Mouse (Mus musculus) small intestine, adult 2 months (tissue): Measurements from ENCODE around the gene Tspan2. TPM values are rescaled to one million over a fixed set of nuclear protein-coding genes. Genes with fewer than 3 reads are reported as not detected.

Source experiments
- H3K27ac ChIP-seq: fragments of 200-500 bp; 2 replicates; pipeline ENCODE4 v1.5.1; 2012; ENCODE audit warnings: low read depth, low read length, control low read depth, inconsistent platforms; ENCODE audit not compliant: insufficient read depth
- H3K27me3 ChIP-seq: fragments of 200-500 bp; 2 replicates; pipeline ENCODE4 v1.6.1; 2012; ENCODE audit warnings: mild to moderate bottlenecking, moderate library complexity, low read length, inconsistent platforms; ENCODE audit not compliant: control insufficient read depth, insufficient read depth
- H3K36me3 ChIP-seq: fragments of 200-500 bp; 2 replicates; pipeline ENCODE4 v1.6.1; 2012; ENCODE audit warnings: mild to moderate bottlenecking, low read length, control low read depth, inconsistent platforms; ENCODE audit not compliant: control insufficient read depth, insufficient read depth
- H3K4me1 ChIP-seq: fragments of 200-500 bp; 2 replicates; pipeline ENCODE4 v1.6.1; 2012; ENCODE audit warnings: low read length, inconsistent platforms, mixed read lengths; ENCODE audit not compliant: control insufficient read depth, insufficient read depth, insufficient read length
- H3K4me3 ChIP-seq: fragments of 200-500 bp; 2 replicates; pipeline ENCODE4 v1.5.1; 2012; ENCODE audit warnings: low read depth, mild to moderate bottlenecking, control low read depth, inconsistent platforms, low read length, moderate library complexity
- CTCF ChIP-seq: fragments of 200-500 bp; IDR thresholded peaks from 2 replicates; pipeline ENCODE4 v1.5.1; 2012; ENCODE audit warnings: low read depth, mild to moderate bottlenecking, control low read depth, inconsistent platforms, low read length, moderate library complexity, mixed read lengths; ENCODE audit not compliant: insufficient replicate concordance, insufficient read length; ENCODE audit errors: extremely low read depth
- POLR2A ChIP-seq: fragments of 200-500 bp; IDR thresholded peaks from 2 replicates; pipeline ENCODE4 v1.6.1; 2012; ENCODE audit warnings: low read depth, mild to moderate bottlenecking, control low read depth, inconsistent platforms, low read length, moderate library complexity
- WGBS: fragments of 180-500 bp; shearing (Covaris S2); methylation state at CpG from one replicate; pipeline ENCODE4 v1.1.7; 2018; 5-methylcytosine and 5-hydroxymethylcytosine counted together
- polyA plus RNA-seq: library from polyadenylated mRNA; depleted of rRNA; stranded (reverse); fragments of >200 nt; gene quantifications from 2 replicates; pipeline ENCODE4 v1.2.3, GENCODE M21; 2012

The Tspan2 gene
- polyA plus RNA-seq, 1 experiment: 0.86 TPM

DNA sequence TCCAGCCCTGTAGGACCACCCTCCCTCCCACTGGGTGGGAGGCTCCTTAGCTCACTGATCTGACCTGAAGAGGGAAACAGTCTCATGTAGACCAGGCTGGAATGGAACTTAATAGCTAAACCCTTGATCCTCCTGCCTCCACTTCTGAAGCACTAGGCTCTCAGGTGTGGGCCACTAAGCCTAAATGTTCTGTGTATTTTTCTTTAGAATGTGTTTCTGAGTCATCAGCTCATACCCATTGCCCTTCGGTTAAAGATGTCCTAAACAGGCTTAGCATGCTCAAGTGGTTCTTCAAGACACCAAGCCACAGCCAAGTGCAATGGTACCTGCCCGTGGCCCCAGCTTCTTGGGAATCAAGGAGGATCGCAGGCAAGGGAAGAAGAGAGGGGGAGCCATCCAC lies 17.2 kb downstream of the Tspan2 start:
- Histone ChIP-seq H3K4me1 (peaks cover 2% of the 10 kb centered on the region; the same call in 1 of the 2 replicates), H3K27ac (no peak overlapping the region), H3K36me3 (no peaks in the 10 kb centered on the region), H3K4me3 (no peak overlapping the region), H3K27me3 (no peaks in the 10 kb centered on the region)
- 86% methylated on average over 3 of the region's 3 CpGs for WGBS
- TF ChIP-seq CTCF: no peak
- no peak for TF ChIP-seq POLR2A

DNA sequence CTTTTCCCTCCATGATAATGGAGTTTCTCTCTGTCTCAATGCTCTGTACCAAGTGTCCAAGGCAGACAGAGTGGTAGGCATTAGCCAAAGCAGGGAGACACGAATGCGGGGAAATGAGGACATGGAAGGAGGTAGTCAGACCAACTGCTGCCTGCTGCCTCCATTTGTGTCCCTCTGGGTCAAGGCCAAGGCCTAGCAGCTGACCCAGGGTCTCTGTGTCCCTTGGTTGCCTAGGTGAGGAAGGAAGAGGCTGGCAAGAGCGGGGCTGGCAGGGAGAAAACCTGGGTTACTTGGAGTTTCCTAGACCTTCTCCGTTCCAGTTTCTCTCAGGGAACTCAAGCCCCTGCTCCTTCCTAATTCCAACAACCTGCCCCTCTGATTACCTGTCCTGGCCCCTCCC lies 17.7 kb downstream of the Tspan2 start:
- Histone ChIP-seq H3K27ac (no peak overlapping the region), H3K4me3 (no peak overlapping the region), H3K4me1 (peaks cover 2% of the 10 kb centered on the region; the same call in 1 of the 2 replicates), H3K36me3 (no peaks in the 10 kb centered on the region), H3K27me3 (no peaks in the 10 kb centered on the region)
- 90% methylated on average over 4 of the region's 4 CpGs for WGBS
- TF ChIP-seq CTCF (no peak), POLR2A (no peak)

DNA sequence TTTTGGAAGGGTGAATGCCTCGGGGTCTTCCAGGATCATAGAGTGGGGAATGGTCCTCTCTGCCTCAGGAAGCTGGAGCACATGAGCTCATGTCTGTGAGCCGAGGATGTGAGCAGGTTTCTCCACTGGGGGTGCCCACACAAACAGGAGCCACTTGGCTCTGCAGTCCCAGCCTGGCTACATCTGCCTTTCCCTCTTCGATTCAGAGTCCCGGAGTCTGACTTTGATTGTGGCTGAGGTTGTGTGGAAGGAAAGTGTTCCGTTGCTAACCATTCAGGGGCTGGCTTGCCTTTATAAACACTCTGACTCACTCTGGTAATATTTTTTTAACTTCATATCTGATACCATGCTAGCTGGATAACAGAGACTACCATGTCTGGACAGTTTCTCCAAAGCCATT lies 18.1 kb downstream of the Tspan2 start:
- peaks cover 2% of the 10 kb centered on the region; the same call in 1 of the 2 replicates for H3K4me1 ChIP-seq
- TF ChIP-seq CTCF (no peak), POLR2A (no peak)
- H3K36me3 ChIP-seq: no peaks in the 10 kb centered on the region
- H3K27me3 ChIP-seq: no peaks in the 10 kb centered on the region
- 45% methylated on average over 5 of the region's 5 CpGs for WGBS
- no peak overlapping the region for H3K27ac ChIP-seq
- H3K4me3 ChIP-seq: no peak overlapping the region

DNA sequence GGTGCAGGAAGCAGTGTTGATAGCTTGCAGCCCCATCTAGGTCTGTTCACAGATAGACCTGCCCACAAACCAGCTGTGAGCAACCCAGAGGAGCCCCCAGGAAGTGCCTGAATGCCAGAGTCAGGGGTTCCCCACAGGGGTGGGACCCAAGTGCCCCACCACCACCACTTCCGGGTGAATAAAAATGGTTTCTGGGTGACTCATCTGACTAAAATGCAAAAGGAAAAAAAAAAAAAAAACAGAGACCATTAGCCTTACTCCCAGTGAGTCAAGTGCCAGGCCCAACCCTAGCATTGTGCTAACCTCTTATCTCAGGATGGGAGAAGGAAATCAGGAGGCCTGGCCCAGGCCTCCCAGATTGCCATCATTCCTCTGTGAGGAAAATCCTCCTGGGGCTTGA lies 21.5 kb downstream of the Tspan2 start:
- 0% methylated on average over 1 of the region's 1 CpGs for WGBS

DNA sequence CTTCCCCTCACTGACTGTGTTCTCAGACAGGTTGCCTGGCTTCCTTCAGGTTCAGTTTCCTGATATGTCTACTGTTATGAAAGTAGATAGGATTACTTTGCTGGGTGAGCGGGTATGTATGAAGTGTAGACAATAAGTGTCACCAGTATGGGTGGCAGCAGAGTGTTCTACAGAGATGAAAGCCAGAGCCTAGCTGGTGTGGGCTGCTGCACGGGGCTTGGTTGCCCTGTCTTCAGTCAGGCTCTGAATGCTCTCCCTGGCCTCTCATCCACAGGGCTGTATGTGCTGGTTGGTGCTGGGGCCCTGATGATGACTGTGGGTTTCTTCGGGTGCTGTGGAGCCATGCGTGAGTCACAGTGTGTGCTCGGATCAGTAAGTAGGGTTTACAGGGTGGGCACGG lies 22.7 kb downstream of the Tspan2 start:
- peaks cover 2% of the 10 kb centered on the region; the same call in 1 of the 2 replicates for H3K4me1 ChIP-seq
- H3K27me3 ChIP-seq: no peaks in the 10 kb centered on the region
- H3K36me3 ChIP-seq: no peaks in the 10 kb centered on the region
- H3K27ac ChIP-seq: no peak overlapping the region
- 84% methylated on average over 6 of the region's 6 CpGs for WGBS
- TF ChIP-seq POLR2A: no peak
- TF ChIP-seq CTCF: no peak
- H3K4me3 ChIP-seq: no peak overlapping the region

More for the DNA sequence above, 21.5 kb downstream of the Tspan2 start:
- Histone ChIP-seq H3K27me3 (no peaks in the 10 kb centered on the region), H3K4me1 (peaks cover 2% of the 10 kb centered on the region; the same call in 1 of the 2 replicates), H3K36me3 (no peaks in the 10 kb centered on the region), H3K4me3 (no peak overlapping the region), H3K27ac (no peak overlapping the region)
- no peak for TF ChIP-seq CTCF
- TF ChIP-seq POLR2A: no peak

DNA sequence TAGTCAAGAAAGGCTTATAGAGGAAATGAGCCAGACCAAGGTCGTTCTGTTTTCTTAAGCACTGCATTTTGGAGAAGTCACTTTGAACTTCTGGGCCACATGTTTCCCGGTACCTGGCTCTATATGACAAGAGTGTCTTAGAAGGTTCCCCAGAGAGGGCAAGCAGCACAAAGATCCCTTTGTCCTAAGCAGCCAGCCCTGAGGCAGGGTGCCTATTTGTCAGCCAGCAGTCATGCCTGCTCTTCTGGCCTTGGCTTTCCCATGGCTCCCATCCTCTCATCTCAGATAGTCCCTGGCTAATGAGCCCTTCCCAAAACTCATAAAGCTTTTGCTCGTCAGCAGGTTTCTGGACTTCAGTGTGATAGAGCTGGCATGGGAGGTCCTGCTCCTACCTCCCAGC lies 25.9 kb downstream of the Tspan2 start:
- no peak overlapping the region for H3K27ac ChIP-seq
- TF ChIP-seq POLR2A: no peak
- no peak for TF ChIP-seq CTCF
- H3K27me3 ChIP-seq: no peaks in the 10 kb centered on the region
- WGBS: 71% methylated on average over 3 of the region's 3 CpGs
- H3K4me3 ChIP-seq: no peak overlapping the region
- peaks cover 2% of the 10 kb centered on the region; the same call in 1 of the 2 replicates for H3K4me1 ChIP-seq
- H3K36me3 ChIP-seq: no peaks in the 10 kb centered on the region

DNA sequence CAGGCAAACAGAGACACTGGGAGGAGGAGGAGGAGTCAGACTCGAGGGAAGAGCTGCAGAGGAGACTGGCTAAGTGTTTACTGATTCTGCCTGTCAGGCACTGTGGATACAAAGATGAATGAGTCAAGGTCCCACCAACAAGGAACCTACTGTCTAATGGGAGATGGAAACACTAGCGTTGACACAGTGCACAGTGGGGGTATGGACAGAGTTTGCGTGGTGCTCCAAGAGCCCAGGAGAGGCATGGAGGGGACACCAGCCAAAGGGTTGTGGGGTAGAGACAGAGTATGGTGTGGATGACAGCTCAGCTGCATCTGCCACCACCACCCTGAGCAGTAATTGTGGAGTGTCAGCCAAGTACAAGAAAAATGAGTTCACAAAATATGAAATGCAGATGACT lies 28.1 kb downstream of the Tspan2 start:
- no peaks in the 10 kb centered on the region for H3K27me3 ChIP-seq
- H3K27ac ChIP-seq: no peak overlapping the region
- no peaks in the 10 kb centered on the region for H3K36me3 ChIP-seq
- 49% methylated on average over 3 of the region's 3 CpGs for WGBS
- H3K4me3 ChIP-seq: no peak overlapping the region
- H3K4me1 ChIP-seq: no peaks in the 10 kb centered on the region
- no peak for TF ChIP-seq POLR2A
- TF ChIP-seq CTCF: no peak

DNA sequence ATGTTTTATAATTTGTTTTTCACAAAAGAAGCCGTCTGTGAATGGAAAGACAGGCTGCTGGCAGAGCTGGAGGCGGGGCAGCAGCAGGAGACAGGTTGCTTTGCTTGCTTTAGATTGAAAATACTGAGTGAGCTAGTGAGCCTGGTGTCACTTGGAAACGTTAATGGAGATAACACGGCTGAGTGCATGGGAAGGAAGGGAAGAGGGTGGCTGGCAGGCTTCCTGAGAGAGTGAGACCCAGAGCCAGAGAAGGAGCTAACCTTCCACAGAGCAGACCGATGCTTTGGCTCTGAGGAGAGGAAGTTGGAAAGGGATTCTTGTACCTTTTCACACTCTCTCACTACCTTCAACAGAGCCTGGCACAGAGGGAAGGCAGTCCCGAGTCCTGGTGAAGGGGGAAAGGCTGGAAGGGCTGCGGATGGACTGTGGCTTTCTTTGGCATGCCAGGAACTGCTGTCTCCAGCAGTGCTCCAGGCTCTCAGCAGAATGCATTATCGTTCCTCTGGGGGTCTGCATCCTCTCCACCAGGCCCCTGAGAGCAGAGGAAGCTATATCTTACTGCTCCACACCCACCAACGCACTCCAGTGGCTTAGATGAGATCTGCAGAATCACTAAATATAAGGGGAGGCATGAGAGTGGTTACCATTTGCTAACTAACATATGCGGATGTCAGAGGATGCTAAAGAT lies 29.5 kb downstream of the Tspan2 start:
- H3K27me3 ChIP-seq: no peaks in the 10 kb centered on the region
- no peaks in the 10 kb centered on the region for H3K36me3 ChIP-seq

More for the DNA sequence above, 29.5 kb downstream of the Tspan2 start:
- Histone ChIP-seq H3K4me1 (no peaks in the 10 kb centered on the region), H3K27ac (no peak overlapping the region), H3K4me3 (no peak overlapping the region)
- TF ChIP-seq POLR2A: no peak
- TF ChIP-seq CTCF: no peak
- WGBS: 44% methylated on average over 10 of the region's 10 CpGs
